Mouse (Mus musculus) right cerebral cortex, postnatal 25 days (tissue): Measurements from ENCODE around the gene Ttc38.

Experiments
- DNase-seq: peaks from one replicate; pipeline ENCODE4 v3.0.0; 2022

The Ttc38 gene

GRCm38 (mm10) chr15:85897113-85897512 lies 65.0 kb downstream of the Ttc38 start:
- DNase-seq, result no peak

GRCm38 (mm10) chr15:85899396-85899795 lies 67.3 kb downstream of the Ttc38 start:
- DNase-seq, result no peak

DNA sequence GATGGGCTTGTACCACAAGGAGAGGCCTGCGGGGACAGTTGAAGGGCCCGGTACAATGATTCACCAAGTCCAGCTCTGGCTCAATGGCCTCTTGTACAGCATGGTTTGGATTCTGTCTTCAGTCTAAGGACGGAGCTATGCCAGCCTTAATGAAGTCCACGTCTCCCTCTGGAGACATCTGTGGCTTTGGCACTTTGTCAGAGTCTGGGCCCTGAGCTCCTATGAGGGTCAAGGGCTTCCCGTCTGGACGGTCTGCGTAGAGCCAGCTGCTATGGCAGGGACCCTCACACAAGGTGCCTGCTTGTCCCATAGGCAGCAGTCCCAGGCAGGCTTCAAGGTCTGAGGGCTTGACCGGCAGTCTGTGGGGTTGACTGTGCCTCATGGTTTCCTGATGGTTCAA lies 68.2 kb downstream of the Ttc38 start:
- DNase-seq, result no peak

DNA sequence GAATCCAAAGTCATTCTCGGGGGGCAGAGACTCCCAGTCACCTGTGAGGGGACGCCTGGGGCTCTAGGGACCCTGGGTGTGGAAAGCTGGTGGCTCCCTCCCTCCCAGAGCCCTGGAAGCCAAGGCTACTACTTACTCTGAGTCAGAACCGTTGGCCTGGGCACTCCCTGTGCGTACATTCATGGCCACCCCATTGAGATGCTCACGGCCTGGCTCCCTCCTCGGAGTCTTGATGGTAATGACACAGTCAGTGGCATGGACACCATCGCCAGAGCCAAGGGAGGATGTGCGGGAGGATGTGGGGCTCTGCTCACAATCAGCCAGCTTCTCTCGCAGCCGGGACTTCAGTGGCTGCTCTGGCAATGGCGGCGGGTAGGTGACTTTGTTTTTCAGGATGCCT lies 68.7 kb downstream of the Ttc38 start:
- DNase-seq, result no peak

GRCm38 (mm10) chr15:85902505-85902904 lies 70.4 kb downstream of the Ttc38 start:
- no peak for DNase-seq

DNA sequence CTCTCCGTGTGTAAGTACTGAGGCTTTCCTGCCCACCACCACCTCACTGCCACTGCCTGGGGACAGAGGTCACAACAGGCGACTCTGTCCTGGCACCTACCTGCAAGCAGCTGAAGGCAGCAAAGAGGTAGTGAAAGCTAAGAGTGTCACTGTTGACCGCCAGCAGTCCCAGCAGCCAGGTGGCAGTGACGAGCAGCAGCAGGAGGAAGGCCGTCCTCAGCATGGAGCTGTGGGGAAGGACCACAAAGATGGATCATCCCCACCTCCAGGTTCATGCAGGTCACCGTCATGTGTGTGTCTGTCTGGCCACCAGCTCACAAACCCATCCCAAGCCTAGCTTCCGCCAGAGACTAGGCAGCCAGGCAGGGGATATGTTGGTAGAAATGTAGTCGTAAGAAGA lies 71.7 kb downstream of the Ttc38 start:
- no peak for DNase-seq
